Mouse (Mus musculus) embryo, embryonic 11.5 days (tissue): Measurements from ENCODE around the gene Ehbp1l1.
"Not testable (repeated sequence)": the region's sequence is repeated elsewhere in the genome, so short reads cannot be mapped to it uniquely, and the experiment has no call there.

ENCODE experiments used
- DNase-seq: peaks from one replicate; pipeline ENCODE4 v3.0.0-alpha.2; 2012; ENCODE audit warnings: low read depth, low spot score

Ehbp1l1 gene

GRCm38 (mm10) chr19:5710068-5710467 lies 16.0 kb downstream of the Ehbp1l1 start:
- no peak for DNase-seq

- DNase-seq, result no peak
These were observed 21.1 kb downstream of the Ehbp1l1 start for GRCm38 (mm10) chr19:5704801-5705571.

- no peak for DNase-seq
These were observed 21.8 kb downstream of the Ehbp1l1 start, which contains the start of gene Kcnk7 for GRCm38 (mm10) chr19:5704163-5704800. Kcnk7 (plus strand) TSS chr19:5704367.

GRCm38 (mm10) chr19:5695849-5696462 lies 30.2 kb downstream of the Ehbp1l1 start:
- peak; percentile 19 for DNase-seq

GRCm38 (mm10) chr19:5693801-5694200 lies 32.3 kb downstream of the Ehbp1l1 start:
- DNase-seq, result no peak

- DNase-seq, result no peak
These were observed 33.2 kb downstream of the Ehbp1l1 start for GRCm38 (mm10) chr19:5692913-5693396.

GRCm38 (mm10) chr19:5692086-5692912 lies 33.8 kb downstream of the Ehbp1l1 start:
- DNase-seq, result no peak

- no peak for DNase-seq
These were observed 34.5 kb downstream of the Ehbp1l1 start for GRCm38 (mm10) chr19:5691601-5692000.

GRCm38 (mm10) chr19:5690343-5690735 lies 35.8 kb downstream of the Ehbp1l1 start:
- no peak for DNase-seq

- DNase-seq, result peak; percentile 54
These were observed 36.4 kb downstream of the Ehbp1l1 start for GRCm38 (mm10) chr19:5689565-5690342.

- no peak for DNase-seq
These were observed 37.1 kb downstream of the Ehbp1l1 start for GRCm38 (mm10) chr19:5689088-5689428.

- peak; percentile 97 for DNase-seq
These were observed 37.7 kb downstream of the Ehbp1l1 start, which contains the start of the genes Map3k11 and Pcnx3 for GRCm38 (mm10) chr19:5688200-5689087. Map3k11 (plus strand) TSS chr19:5688742. Pcnx3 (minus strand) TSS chr19:5688908.

- DNase-seq, result no peak
These were observed 38.4 kb downstream of the Ehbp1l1 start for GRCm38 (mm10) chr19:5687738-5688137.

GRCm38 (mm10) chr19:5686954-5687353 lies 39.2 kb downstream of the Ehbp1l1 start:
- DNase-seq, result not testable (repeated sequence)

GRCm38 (mm10) chr19:5686437-5686836 lies 39.7 kb downstream of the Ehbp1l1 start:
- no peak for DNase-seq

- no peak for DNase-seq
These were observed 40.3 kb downstream of the Ehbp1l1 start for GRCm38 (mm10) chr19:5685861-5686260.

- no peak for DNase-seq
These were observed 40.7 kb downstream of the Ehbp1l1 start for GRCm38 (mm10) chr19:5685431-5685830.

GRCm38 (mm10) chr19:5684985-5685384 lies 41.1 kb downstream of the Ehbp1l1 start:
- DNase-seq, result no peak

- DNase-seq, result no peak
These were observed 41.9 kb downstream of the Ehbp1l1 start for GRCm38 (mm10) chr19:5684236-5684635.

GRCm38 (mm10) chr19:5680432-5680831 lies 45.7 kb downstream of the Ehbp1l1 start:
- DNase-seq, result no peak
